Mouse (Mus musculus) embryonic facial prominence, embryonic 12.5 days (tissue): Measurements from ENCODE around the gene Slc16a3. TPM values are rescaled to one million over a fixed set of nuclear protein-coding genes. Genes with fewer than 3 reads are reported as not detected.

Experiments used
- ATAC-seq: fragments of 200-750 bp; cut with Nextera tagmentation; 2 replicates; pipeline ENCODE4 v1.8.0; 2017; ENCODE audit not compliant: insufficient number of reproducible peaks, insufficient read depth, low FRiP score, low TSS enrichment
- H3K27ac ChIP-seq: fragments of 300-500 bp; sonication (generic); 2 replicates; pipeline ENCODE4 v1.5.1; 2016; ENCODE audit warnings: mild to moderate bottlenecking
- H3K27me3 ChIP-seq: fragments of 300-500 bp; sonication (generic); 2 replicates; pipeline ENCODE4 v1.6.1; 2016; ENCODE audit warnings: mild to moderate bottlenecking, moderate library complexity
- H3K36me3 ChIP-seq: fragments of 300-500 bp; sonication (generic); 2 replicates; pipeline ENCODE4 v1.6.1; 2016; ENCODE audit warnings: mild to moderate bottlenecking
- H3K4me1 ChIP-seq: fragments of 300-500 bp; sonication (generic); 2 replicates; pipeline ENCODE4 v1.6.1; 2016
- H3K4me2 ChIP-seq: fragments of 300-500 bp; sonication (generic); replicated peaks from 2 replicates; pipeline ENCODE4 v1.6.1; 2016; ENCODE audit warnings: mild to moderate bottlenecking, moderate library complexity
- H3K4me3 ChIP-seq: fragments of 300-500 bp; sonication (generic); 2 replicates; pipeline ENCODE4 v1.5.1; 2016; ENCODE audit warnings: mild to moderate bottlenecking
- H3K9ac ChIP-seq: fragments of 300-500 bp; sonication (generic); 2 replicates; pipeline ENCODE4 v1.6.1; 2016; ENCODE audit warnings: mild to moderate bottlenecking, moderate library complexity
- H3K9me3 ChIP-seq: fragments of 300-500 bp; sonication (generic); 2 replicates; pipeline ENCODE4 v1.6.1; 2016; ENCODE audit warnings: mild to moderate bottlenecking, moderate library complexity
- WGBS: fragments of 180-500 bp; shearing (Covaris S2); methylation state at CpG from one replicate; pipeline ENCODE4 v1.1.7; 2016; 5-methylcytosine and 5-hydroxymethylcytosine counted together
- polyA plus RNA-seq: library from polyadenylated mRNA; unstranded; fragments of >200 nt; fragmentation: Nextera tagmentation; extraction: Ambion mirVana; gene quantifications from 2 replicates; pipeline ENCODE4 v1.2.1, GENCODE M21; 2016

The Slc16a3 gene
- polyA plus RNA-seq = 46.2 and 46.9 TPM in 2 replicates

DNA sequence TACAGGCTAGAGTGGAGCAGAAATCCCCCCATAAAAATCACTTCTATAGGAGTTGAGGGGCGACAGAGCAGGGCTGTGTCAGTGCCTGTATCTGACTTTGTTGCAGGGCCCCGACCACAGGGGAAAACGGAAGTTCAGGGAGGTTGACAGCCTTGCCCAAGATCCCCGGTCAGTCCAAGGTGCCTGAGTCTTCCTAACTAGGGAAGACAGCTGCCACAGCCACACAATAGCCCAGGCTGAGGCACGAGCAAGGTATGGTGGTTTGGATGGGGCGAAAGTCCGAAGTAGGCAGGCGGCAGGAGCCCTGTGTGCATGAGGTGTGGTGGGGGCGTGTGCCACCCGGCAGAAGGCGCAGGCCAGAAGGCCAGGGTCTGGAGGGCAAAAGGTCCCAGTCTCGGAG is at the start of gene Slc16a3:
Gene Slc16a3, plus strand, starts transcription at position 153 of the 400 bp plus-strand sequence.
- H3K9ac ChIP-seq = peak within 1 kb of the TSS; percentile 64
- H3K9me3 ChIP-seq = no peaks in the 10 kb centered on the region
- peak within 1 kb of the TSS; percentile 48 for H3K4me3 ChIP-seq
- H3K27ac ChIP-seq = peak within 1 kb of the TSS; percentile 25; the same call in 1 of the 2 replicates
- H3K27me3 ChIP-seq = peaks cover 24% of the 10 kb centered on the region
- WGBS = 34% methylated on average over 12 of the region's 12 CpGs
- no peak for ATAC-seq
- H3K4me2 ChIP-seq = peak within 1 kb of the TSS; percentile 58
- no peaks in the 10 kb centered on the region for H3K36me3 ChIP-seq
- H3K4me1 ChIP-seq = peaks cover 18% of the 10 kb centered on the region

DNA sequence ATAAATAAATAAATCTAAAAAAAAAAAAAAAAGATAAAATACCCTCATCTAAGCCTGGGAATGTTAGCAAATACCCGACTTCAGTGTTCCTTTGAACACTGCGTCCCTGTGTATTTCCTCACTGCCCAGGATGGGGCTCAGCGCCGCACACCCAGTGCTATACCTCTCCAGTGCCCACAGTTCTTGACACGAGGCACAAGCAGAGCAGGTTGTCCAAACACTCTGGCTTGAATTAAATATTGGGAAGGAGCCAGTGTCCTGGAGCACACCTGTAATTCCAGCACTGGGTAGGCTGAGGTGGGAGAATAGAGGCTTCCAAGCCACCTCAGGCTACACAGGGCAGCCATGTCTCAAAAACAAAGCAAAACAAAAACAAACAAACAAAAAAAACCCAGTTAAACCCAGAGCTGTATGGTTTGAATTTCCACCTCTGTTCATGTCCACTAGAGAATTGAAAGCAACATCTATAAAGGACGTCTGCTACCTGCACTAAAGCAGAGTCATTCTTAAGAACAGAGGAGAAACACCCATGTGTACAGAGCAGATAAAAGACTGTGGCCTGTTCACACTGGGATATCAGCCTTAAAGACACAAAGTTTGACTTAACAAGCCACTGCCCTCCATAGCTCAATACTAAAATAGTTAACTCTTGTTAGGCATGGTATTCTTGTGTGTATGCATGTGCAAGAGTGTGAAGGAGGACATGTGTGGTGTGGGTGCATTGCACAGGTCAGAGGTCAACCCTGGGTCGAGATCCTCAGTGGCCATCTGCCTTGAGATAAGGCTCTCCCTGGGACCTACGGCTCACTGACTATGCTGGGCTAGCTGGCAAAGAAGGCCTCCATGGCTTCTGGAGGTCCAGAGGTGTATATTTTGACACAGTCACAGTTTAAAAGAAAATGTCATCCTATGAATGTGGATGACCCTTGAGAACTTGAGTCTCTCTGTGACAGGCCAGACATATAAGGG is 47.7 kb upstream of the Slc16a3 start:
- Histone ChIP-seq H3K4me3 (no peak overlapping the region), H3K4me2 (no peak overlapping the region), H3K27me3 (no peaks in the 10 kb centered on the region), H3K36me3 (peaks cover 22% of the 10 kb centered on the region; the same call in 1 of the 2 replicates), H3K4me1 (no peaks in the 10 kb centered on the region), H3K9ac (no peak overlapping the region), H3K27ac (no peak overlapping the region), H3K9me3 (no peaks in the 10 kb centered on the region)
- no peak for ATAC-seq
- 81% methylated on average over 8 of the region's 8 CpGs for WGBS

DNA sequence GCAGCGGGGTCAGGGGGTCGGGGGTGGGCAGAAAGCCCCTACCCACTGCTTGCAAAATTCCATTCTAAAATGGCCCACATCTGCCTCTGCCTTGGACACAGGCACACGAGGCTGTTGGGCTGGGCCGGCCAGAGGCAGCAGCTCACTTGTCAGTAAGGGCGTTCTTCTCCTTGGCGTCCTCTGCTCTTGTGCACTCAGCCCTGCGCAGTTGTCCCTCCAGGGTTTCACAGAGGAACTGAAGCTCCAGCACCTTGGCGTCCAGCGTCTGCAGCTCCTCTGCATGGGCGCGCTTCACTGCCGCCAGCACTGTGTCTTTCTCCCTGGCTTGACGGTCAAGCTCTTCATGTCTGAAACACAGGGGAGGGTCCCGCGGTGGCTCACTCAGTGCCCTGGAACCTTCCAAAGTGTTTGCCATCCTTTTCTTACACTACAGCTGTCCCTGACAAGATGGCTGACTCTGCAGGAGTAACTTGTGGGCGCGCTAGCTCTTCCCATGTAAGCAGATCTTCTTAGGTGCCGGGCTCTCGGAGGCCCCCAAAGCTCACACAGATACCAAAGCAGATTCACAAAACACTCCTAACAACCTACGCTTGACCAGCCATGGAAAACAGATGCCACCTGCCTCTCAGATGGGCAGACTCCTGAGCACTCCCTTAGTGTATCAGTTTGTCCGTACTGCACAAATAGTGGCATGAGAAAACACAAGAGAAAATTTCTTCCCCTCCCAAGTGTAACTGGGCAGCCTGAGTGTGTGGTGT is 46.4 kb upstream of the Slc16a3 start:
- Histone ChIP-seq H3K4me2 (no peak overlapping the region), H3K36me3 (peaks cover 22% of the 10 kb centered on the region; the same call in 1 of the 2 replicates), H3K4me3 (no peak overlapping the region), H3K27me3 (no peaks in the 10 kb centered on the region), H3K9me3 (no peaks in the 10 kb centered on the region), H3K27ac (no peak overlapping the region), H3K9ac (no peak overlapping the region), H3K4me1 (no peaks in the 10 kb centered on the region)
- ATAC-seq = no peak
- WGBS = 82% methylated on average over 21 of the region's 21 CpGs

DNA sequence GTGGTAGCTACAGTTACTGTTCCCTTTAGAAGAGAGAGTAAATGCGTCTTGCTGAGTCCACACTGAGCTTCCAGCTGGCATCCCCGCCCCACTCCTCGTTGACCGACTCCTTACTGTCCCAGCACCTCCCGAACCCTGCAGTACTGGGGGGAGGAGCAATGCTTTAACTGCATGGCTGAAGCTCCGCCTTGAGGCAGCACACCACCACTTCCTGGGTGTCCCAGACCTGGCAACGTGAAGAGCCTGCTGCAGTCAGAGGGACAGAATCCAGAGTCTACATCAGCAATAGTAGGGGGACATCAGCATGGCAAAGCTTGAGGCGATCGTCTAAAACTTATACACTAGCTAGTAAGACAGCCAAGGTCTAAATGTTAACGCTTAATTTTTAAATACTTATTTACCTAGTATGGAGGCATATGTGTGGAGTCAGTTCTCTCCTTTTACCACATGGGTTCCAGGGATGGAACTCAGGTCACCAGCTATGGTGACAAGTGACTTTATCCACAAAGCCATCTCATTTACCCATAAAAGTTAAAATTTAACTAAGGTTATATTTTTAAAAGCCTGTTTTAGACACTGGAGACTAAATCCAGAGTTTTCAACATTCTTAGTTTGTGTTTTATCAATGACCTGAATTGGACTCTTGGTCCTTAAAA is 45.7 kb upstream of the Slc16a3 start:
- no peaks in the 10 kb centered on the region for H3K9me3 ChIP-seq
- no peak for ATAC-seq
- no peak overlapping the region for H3K4me2 ChIP-seq
- no peaks in the 10 kb centered on the region for H3K4me1 ChIP-seq
- no peak overlapping the region for H3K9ac ChIP-seq
- no peak overlapping the region for H3K27ac ChIP-seq
- no peaks in the 10 kb centered on the region for H3K27me3 ChIP-seq
- H3K36me3 ChIP-seq = peaks cover 19% of the 10 kb centered on the region; the same call in 1 of the 2 replicates
- WGBS = 53% methylated on average over 10 of the region's 10 CpGs
- H3K4me3 ChIP-seq = no peak overlapping the region

DNA sequence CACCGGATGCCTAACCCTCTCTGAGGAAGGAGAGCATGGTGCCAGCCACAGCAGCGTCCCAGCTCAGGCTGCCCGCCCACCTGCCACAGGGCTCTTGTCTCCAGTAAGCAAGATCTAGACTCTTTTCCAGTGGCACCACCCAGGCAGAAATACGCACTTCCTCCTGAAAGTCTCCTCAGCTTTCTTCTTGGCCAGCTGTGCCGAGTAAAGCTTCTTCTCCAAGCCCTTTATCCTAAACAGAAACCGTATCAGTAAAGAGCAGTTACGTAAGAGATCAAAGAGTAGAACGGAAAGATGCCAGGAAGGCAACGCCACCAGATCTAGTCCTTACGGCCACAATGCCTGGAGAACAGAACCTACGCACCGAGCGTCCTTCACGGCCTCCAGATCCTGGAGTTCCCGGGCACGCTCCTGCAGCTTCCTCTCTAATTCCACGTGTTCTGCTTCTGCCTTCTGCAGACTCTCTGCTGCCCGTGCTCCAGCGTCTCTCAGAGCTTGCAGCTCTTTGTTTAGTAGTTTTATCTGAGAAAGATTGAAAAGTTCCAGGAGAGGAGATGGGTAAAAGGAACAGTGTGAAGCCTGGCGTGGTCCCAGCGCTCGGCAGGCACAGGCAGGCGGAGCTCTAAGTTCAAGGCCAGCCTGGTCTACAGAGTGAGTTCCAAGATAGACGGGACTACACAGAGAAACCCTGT is 45.0 kb upstream of the Slc16a3 start:
- Histone ChIP-seq H3K9ac (no peak overlapping the region), H3K36me3 (peaks cover 15% of the 10 kb centered on the region; the same call in 1 of the 2 replicates), H3K4me1 (no peaks in the 10 kb centered on the region), H3K27me3 (no peaks in the 10 kb centered on the region), H3K4me3 (no peak overlapping the region), H3K4me2 (no peak overlapping the region), H3K9me3 (no peaks in the 10 kb centered on the region), H3K27ac (no peak overlapping the region)
- no peak for ATAC-seq
- WGBS = 86% methylated on average over 24 of the region's 24 CpGs

DNA sequence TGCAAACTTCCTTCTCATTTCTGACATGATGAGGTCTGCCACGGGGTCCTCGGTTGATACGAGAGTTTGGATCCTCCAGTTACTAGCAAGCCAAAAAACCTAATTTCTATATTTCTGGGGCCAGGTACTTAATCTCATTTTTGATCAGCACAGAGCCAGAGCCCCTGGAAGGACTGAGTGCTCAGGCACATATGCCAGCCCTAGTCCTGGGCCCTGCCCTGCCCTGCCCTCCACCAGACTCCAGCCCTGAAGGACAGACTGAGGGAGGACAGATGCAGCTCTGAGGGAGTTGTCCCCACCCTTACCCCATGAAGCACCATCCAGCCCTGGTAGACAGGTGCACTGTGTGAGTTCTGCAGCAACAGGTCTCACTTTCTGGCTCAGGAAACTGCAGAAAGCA is 43.7 kb upstream of the Slc16a3 start:
- no peaks in the 10 kb centered on the region for H3K27me3 ChIP-seq
- WGBS = 97% methylated on average over 3 of the region's 3 CpGs

DNA sequence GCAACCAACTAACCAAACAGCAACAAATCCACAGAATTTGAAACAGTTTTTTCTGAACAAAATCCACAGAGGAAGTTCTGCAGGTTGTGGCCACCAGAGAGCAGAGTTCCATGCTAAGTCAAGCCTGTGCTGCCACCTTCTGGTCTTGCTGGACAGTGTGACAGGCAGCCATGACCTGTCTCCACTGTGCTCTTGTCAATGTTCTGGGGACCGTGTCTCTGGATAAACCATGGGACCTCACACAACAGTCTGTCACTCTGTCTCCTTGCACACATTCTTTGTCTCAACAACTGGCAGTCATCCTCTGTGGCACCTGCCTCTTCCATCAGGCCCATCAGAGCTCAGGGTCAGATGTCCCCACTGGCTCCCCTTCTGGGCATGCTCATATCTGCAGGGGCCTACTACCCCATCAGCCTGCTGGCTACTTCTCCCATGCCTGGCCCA is 42.8 kb upstream of the Slc16a3 start:
- Histone ChIP-seq H3K27me3 (no peaks in the 10 kb centered on the region), H3K9ac (no peak overlapping the region), H3K36me3 (peaks cover 15% of the 10 kb centered on the region; the same call in 1 of the 2 replicates), H3K27ac (no peak overlapping the region), H3K4me3 (no peak overlapping the region), H3K4me2 (no peak overlapping the region), H3K9me3 (no peaks in the 10 kb centered on the region), H3K4me1 (no peaks in the 10 kb centered on the region)
- ATAC-seq = no peak
- WGBS = 21% methylated on average over 1 of the region's 1 CpGs

More for the DNA sequence above, 43.7 kb upstream of the Slc16a3 start:
- Histone ChIP-seq H3K4me1 (no peaks in the 10 kb centered on the region), H3K9me3 (no peaks in the 10 kb centered on the region), H3K9ac (no peak overlapping the region; the same call in 1 of the 2 replicates), H3K4me2 (no peak overlapping the region), H3K36me3 (peaks cover 15% of the 10 kb centered on the region; the same call in 1 of the 2 replicates), H3K4me3 (no peak overlapping the region), H3K27ac (no peak overlapping the region)
- ATAC-seq = no peak

DNA sequence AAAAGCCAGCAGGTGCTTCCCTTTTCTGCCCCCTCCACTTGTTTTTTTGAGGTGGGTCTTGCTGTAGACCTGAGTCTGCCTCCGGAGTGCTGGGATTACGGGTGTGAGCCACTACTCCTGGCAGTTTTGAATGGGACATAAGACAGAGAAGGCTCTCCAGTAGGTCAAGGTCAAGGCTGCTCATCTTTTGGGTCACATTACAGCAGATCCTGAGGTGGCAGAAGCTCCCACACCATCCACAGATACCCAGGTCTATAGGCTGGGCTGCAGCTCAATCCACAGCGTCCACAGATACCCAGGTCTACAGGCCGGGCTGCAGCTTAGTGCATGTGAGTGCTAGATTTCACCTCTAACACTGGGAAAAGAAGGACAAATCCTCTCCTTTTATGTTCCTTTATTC is 34.5 kb upstream of the Slc16a3 start:
- no peaks in the 10 kb centered on the region for H3K9me3 ChIP-seq
- peaks cover 12% of the 10 kb centered on the region for H3K36me3 ChIP-seq
- H3K4me2 ChIP-seq = no peak overlapping the region
- no peaks in the 10 kb centered on the region for H3K27me3 ChIP-seq
- H3K4me1 ChIP-seq = no peaks in the 10 kb centered on the region
- no peak overlapping the region for H3K27ac ChIP-seq
- ATAC-seq = no peak
- no peak overlapping the region for H3K9ac ChIP-seq
- no peak overlapping the region for H3K4me3 ChIP-seq
- 89% methylated on average over 4 of the region's 4 CpGs for WGBS

DNA sequence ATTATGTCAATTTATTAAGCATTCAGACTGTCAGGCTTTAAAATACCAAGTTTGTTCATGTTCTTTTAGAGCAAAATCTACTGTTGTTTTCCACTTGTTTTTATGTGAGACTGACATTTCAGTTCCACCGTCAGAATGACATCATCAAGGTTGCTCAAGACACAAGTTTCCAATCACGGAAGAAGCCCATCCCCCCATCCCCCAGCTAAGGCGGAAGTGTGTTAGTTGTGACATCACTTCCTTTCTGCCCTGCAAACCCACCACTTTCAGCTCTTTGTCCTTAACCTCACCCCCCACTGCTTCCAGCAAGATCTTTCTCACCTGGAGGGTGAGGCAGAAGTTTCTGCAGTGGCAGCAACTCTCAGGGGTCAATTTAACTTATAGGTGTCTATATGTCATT is 31.8 kb upstream of the Slc16a3 start:
- H3K27ac ChIP-seq = no peak overlapping the region
- no peak overlapping the region for H3K4me2 ChIP-seq
- no peaks in the 10 kb centered on the region for H3K27me3 ChIP-seq
- H3K9ac ChIP-seq = no peak overlapping the region
- H3K4me3 ChIP-seq = no peak overlapping the region
- H3K4me1 ChIP-seq = no peaks in the 10 kb centered on the region
- H3K36me3 ChIP-seq = peaks cover 28% of the 10 kb centered on the region
- WGBS = 74% methylated on average over 3 of the region's 3 CpGs
- H3K9me3 ChIP-seq = no peaks in the 10 kb centered on the region
- ATAC-seq = no peak

DNA sequence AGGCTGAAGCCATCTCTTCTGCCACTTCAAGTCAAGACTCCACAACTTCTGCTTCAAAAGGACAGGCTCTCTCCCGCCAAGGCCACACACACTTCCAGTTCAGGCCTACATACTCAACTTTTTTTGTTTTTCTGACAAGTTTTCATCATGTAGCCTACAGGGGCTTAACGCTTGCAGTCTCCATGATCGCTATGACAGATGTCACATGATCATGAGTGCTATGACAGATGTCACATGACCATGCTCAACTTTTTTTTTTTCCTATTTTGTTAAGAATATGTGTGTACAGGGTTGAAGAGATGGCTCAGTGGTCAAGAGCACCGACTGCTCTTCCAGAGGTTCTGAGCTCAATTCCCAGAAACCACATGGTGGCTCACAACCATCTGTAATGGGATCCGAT is 30.5 kb upstream of the Slc16a3 start:
- Histone ChIP-seq H3K4me3 (no peak overlapping the region), H3K27ac (no peak overlapping the region), H3K4me1 (no peaks in the 10 kb centered on the region), H3K4me2 (no peak overlapping the region), H3K9me3 (no peaks in the 10 kb centered on the region), H3K27me3 (no peaks in the 10 kb centered on the region), H3K9ac (no peak overlapping the region), H3K36me3 (peaks cover 34% of the 10 kb centered on the region)
- no peak for ATAC-seq
- 96% methylated on average over 5 of the region's 5 CpGs for WGBS

DNA sequence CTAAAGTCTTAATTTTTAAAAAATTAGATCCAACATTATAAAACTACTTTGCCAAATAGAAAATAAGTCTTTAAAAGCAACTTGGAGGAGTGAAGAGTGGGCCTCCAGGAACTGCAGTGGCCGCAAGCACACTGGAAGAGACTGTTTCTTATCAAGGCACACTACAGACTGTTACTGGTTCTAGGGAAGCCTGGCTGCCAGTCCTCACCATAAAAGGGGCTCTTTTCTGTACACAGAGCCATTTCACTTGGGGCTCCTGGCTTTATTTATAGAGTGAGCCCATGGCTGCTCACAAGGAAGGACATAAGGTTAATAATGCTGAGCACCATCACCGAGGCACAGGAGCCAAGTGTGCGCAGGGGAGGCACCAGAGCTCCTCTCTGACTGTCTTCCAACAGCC is 25.8 kb upstream of the Slc16a3 start:
- no peaks in the 10 kb centered on the region for H3K9me3 ChIP-seq

More for the DNA sequence above, 25.8 kb upstream of the Slc16a3 start:
- ATAC-seq = no peak
- no peaks in the 10 kb centered on the region for H3K4me1 ChIP-seq
- H3K36me3 ChIP-seq = peaks cover 40% of the 10 kb centered on the region
- H3K27ac ChIP-seq = no peak overlapping the region
- no peak overlapping the region for H3K9ac ChIP-seq
- 90% methylated on average over 3 of the region's 3 CpGs for WGBS
- no peak overlapping the region for H3K4me2 ChIP-seq
- no peaks in the 10 kb centered on the region for H3K27me3 ChIP-seq
- H3K4me3 ChIP-seq = no peak overlapping the region
